Mouse (Mus musculus): Measurements from ENCODE around the gene Pus7.

DNA sequence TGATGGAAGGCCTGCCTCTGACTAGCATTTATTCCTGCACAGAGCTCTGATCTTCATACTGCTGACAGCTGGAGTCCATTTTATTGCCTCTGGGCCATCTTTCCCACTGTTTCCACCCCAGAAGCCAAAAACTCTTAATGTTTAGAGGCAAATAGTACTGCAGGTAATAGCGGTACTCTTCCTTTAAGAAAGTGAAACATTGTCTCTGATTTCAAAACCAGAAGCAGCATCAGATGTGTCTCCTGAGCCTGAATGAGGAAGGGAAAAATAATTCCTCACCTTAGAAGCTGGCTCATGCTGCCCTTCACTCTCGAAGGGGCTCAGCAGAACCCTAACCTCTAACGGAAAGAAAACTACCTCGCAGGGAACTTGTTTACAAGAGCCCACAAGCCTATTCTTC is 72.3 kb downstream of the Pus7 start:
- TF ChIP-seq POLR2A (IDR thresholded peaks at IDR 0.05; ENCODE audit: low read depth, low read length) (no peak), CTCF (conservative IDR thresholded peaks at IDR 0.05; ENCODE audit: insufficient read depth, insufficient read length, low read depth, low read length) (no peak)
